In genomic region chr7:101905561-101906286, GRCm38 (mm10) we compare ENCODE assay signal across 8 mouse cellular contexts. TPM values are rescaled to one million over a fixed set of nuclear protein-coding genes. Genes with fewer than 3 reads are reported as not detected.
DNase-seq lines count a peak whose midpoint lies in the region; ATAC-seq and TF ChIP-seq lines count a peak whose summit lies in the region.

TSS of gene Lamtor1 (plus strand) at chr7:101905904.

- peak within 1 kb of the TSS; percentile 72 for H3K27ac ChIP-seq in CH12.LX (ENCODE audit: insufficient read depth, low read depth)
- peak within 1 kb of the TSS; percentile 86 for H3K27ac ChIP-seq in forebrain, embryonic 11.5 days (ENCODE audit: low read depth, low read length)
- peak within 1 kb of the TSS; percentile 98 for H3K27ac ChIP-seq in heart, embryonic 16.5 days (ENCODE audit: low read length)
- H3K27ac ChIP-seq in liver, embryonic 15.5 days (replicated peaks) = peak within 1 kb of the TSS; percentile 94
- H3K27ac ChIP-seq in neural tube, embryonic 12.5 days = peak within 1 kb of the TSS; percentile 83

- peak within 1 kb of the TSS; percentile 85 for H3K9ac ChIP-seq in CH12.LX (ENCODE audit: insufficient read depth, low read depth)
- H3K9ac ChIP-seq in forebrain, embryonic 11.5 days (ENCODE audit: low read length) = peak within 1 kb of the TSS; percentile 88
- H3K9ac ChIP-seq in heart, embryonic 16.5 days (ENCODE audit: low read length) = peak within 1 kb of the TSS; percentile 94
- peak within 1 kb of the TSS; percentile 89 for H3K9ac ChIP-seq in liver, embryonic 15.5 days
- H3K9ac ChIP-seq in neural tube, embryonic 12.5 days = peak within 1 kb of the TSS; percentile 91

- H3K36me3 ChIP-seq in CH12.LX (replicated peaks in 1 of 2; ENCODE audit: control insufficient read depth in 1 of 2, insufficient read depth in 1 of 2, low read length in 1 of 2) = peaks cover 13 to 44% of the 10 kb centered on the region in 2 experiments
- H3K36me3 ChIP-seq in forebrain, embryonic 11.5 days (ENCODE audit: control insufficient read depth, insufficient read depth, low read length) = no peaks in the 10 kb centered on the region; the same call in 1 of the 2 replicates
- H3K36me3 ChIP-seq in heart, embryonic 16.5 days (ENCODE audit: control insufficient read depth, insufficient read depth) = peaks cover 9% of the 10 kb centered on the region; the same call in 1 of the 2 replicates
- peaks cover 19% of the 10 kb centered on the region for H3K36me3 ChIP-seq in liver, embryonic 15.5 days (replicated peaks)
- H3K36me3 ChIP-seq in neural tube, embryonic 12.5 days = peaks cover 28% of the 10 kb centered on the region

- TF ChIP-seq RAD21 in CH12.LX (IDR thresholded peaks at IDR 0.05; ENCODE audit: low read depth, low read length) = no peak

- peak; percentile 99 for DNase-seq in CH12.LX (ENCODE audit: extremely low read depth)
- DNase-seq in c-Kit-positive CD71-positive TER-119-negative erythroid progenitor cells, embryonic 14.5 days (ENCODE audit: low read depth) = peak; percentile 99
- DNase-seq in forebrain, embryonic 11.5 days (ENCODE audit: low spot score) = peak; percentile 100
- DNase-seq in kidney, postnatal 36 days = peak; percentile 100
- peak; percentile 99 for DNase-seq in telencephalon, adult 2 months (ENCODE audit: low read depth, low spot score)

- peak within 1 kb of the TSS; percentile 87 for H3K4me2 ChIP-seq in CH12.LX (ENCODE audit: insufficient read depth, low read depth, poor library complexity, severe bottlenecking)
- H3K4me2 ChIP-seq in forebrain, embryonic 11.5 days (ENCODE audit: low read depth, low read length, severe bottlenecking) = peak within 1 kb of the TSS; percentile 73
- peak within 1 kb of the TSS; percentile 83 for H3K4me2 ChIP-seq in heart, embryonic 16.5 days (ENCODE audit: low read depth, low read length)
- peak within 1 kb of the TSS; percentile 86 for H3K4me2 ChIP-seq in liver, embryonic 15.5 days
- peak within 1 kb of the TSS; percentile 63 for H3K4me2 ChIP-seq in neural tube, embryonic 12.5 days (replicated peaks)

- no peak for TF ChIP-seq CTCF in CH12.LX (conservative IDR thresholded peaks at IDR 0.05 in 1 of 2, IDR thresholded peaks at IDR 0.05 in 1 of 2; ENCODE audit: low read depth in 2 of 2, low read length in 2 of 2)

- WGBS in forebrain, embryonic 11.5 days = 1% methylated on average over 60 of the region's 61 CpGs
- under 1% methylated on average over 61 of the region's 61 CpGs for WGBS in heart, embryonic 16.5 days
- under 1% methylated on average over 61 of the region's 61 CpGs for WGBS in liver, embryonic 15.5 days (ENCODE audit: insufficient replicate concordance)
- WGBS in neural tube, embryonic 12.5 days = under 1% methylated on average over 61 of the region's 61 CpGs

- peaks cover 22% of the 10 kb centered on the region for H3K79me2 ChIP-seq in CH12.LX (replicated peaks; ENCODE audit: control insufficient read depth, extremely low read depth, insufficient read depth, poor library complexity, severe bottlenecking)

- H3K27me3 ChIP-seq in CH12.LX (replicated peaks) = no peaks in the 10 kb centered on the region
- no peaks in the 10 kb centered on the region for H3K27me3 ChIP-seq in forebrain, embryonic 11.5 days (ENCODE audit: control insufficient read depth, insufficient read depth, low read length)
- H3K27me3 ChIP-seq in heart, embryonic 16.5 days (ENCODE audit: control insufficient read depth, insufficient read depth, low read length) = no peaks in the 10 kb centered on the region
- no peaks in the 10 kb centered on the region for H3K27me3 ChIP-seq in liver, embryonic 15.5 days
- H3K27me3 ChIP-seq in neural tube, embryonic 12.5 days (replicated peaks) = no peaks in the 10 kb centered on the region

- TF ChIP-seq POLR2A in CH12.LX (IDR thresholded peaks at IDR 0.05; ENCODE audit: low read depth, low read length) = peak; percentile 88

- H3K9me3 ChIP-seq in CH12.LX (replicated peaks; ENCODE audit: low read length) = peaks cover 6% of the 10 kb centered on the region
- no peaks in the 10 kb centered on the region; the same call in 1 of the 2 replicates for H3K9me3 ChIP-seq in forebrain, embryonic 11.5 days (ENCODE audit: control insufficient read depth, low read length)
- H3K9me3 ChIP-seq in heart, embryonic 16.5 days (replicated peaks; ENCODE audit: control insufficient read depth, low read length) = no peaks in the 10 kb centered on the region; the same call in 1 of the 2 replicates
- no peaks in the 10 kb centered on the region for H3K9me3 ChIP-seq in liver, embryonic 15.5 days (replicated peaks)
- no peaks in the 10 kb centered on the region for H3K9me3 ChIP-seq in neural tube, embryonic 12.5 days

- ATAC-seq in forebrain, embryonic 11.5 days (replicated peaks; ENCODE audit: low FRiP score) = peak; percentile 99
- ATAC-seq in heart, embryonic 16.5 days (replicated peaks; ENCODE audit: extremely low read depth, insufficient read depth, low FRiP score) = peak; percentile 99
- peak; percentile 96 for ATAC-seq in liver, embryonic 15.5 days (ENCODE audit: insufficient read depth)
- ATAC-seq in neural tube, embryonic 12.5 days (ENCODE audit: low FRiP score, low read depth) = peak; percentile 99

- H3K4me1 ChIP-seq in CH12.LX (ENCODE audit: control insufficient read depth in 1 of 2, insufficient read depth in 2 of 2) = peaks cover 7 to 39% of the 10 kb centered on the region in 2 experiments; a peak in 3 of 4 replicates
- peaks cover 8% of the 10 kb centered on the region for H3K4me1 ChIP-seq in forebrain, embryonic 11.5 days (replicated peaks; ENCODE audit: control insufficient read depth, insufficient read depth, low read length)
- peaks cover 15% of the 10 kb centered on the region for H3K4me1 ChIP-seq in heart, embryonic 16.5 days (ENCODE audit: control insufficient read depth, insufficient read depth, low read length)
- peaks cover 36% of the 10 kb centered on the region for H3K4me1 ChIP-seq in liver, embryonic 15.5 days (replicated peaks)
- H3K4me1 ChIP-seq in neural tube, embryonic 12.5 days = peaks cover 6% of the 10 kb centered on the region

- in situ Hi-C loops in CH12.LX (cut with MboI; ENCODE audit: low pct_ligation_motif_present, low pct_unique_long_range_greater_than_20kb, low sequenced_read_pairs) = no loop called here

- TF ChIP-seq EP300 in CH12.LX (IDR thresholded peaks at IDR 0.05; ENCODE audit: low read length) = no peak; the same call in 1 of the 2 replicates

- peak within 1 kb of the TSS; percentile 52 to 76 (median 75) for H3K4me3 ChIP-seq in CH12.LX (replicated peaks in 1 of 3; ENCODE audit: low read depth in 2 of 3, low read length in 2 of 3, poor library complexity in 1 of 3)
- peak within 1 kb of the TSS; percentile 82 for H3K4me3 ChIP-seq in forebrain, embryonic 11.5 days (ENCODE audit: low read depth, low read length)
- peak within 1 kb of the TSS; percentile 86 for H3K4me3 ChIP-seq in heart, embryonic 16.5 days (ENCODE audit: low read length)
- peak within 1 kb of the TSS; percentile 83 for H3K4me3 ChIP-seq in liver, embryonic 15.5 days (replicated peaks)
- H3K4me3 ChIP-seq in neural tube, embryonic 12.5 days = peak within 1 kb of the TSS; percentile 85

- dilution Hi-C loops in CH12.LX (cut with MboI; ENCODE audit: extremely low pct_ligation_motif_present, extremely low pct_unique_long_range_greater_than_20kb, low sequenced_read_pairs) = no loop called here

TF ChIP-seq in CH12.LX, 34 proteins besides CTCF, POLR2A, EP300 and RAD21 (continues in another document):
- TF ChIP-seq SMC3 (IDR thresholded peaks at IDR 0.05; ENCODE audit: low read depth, low read length) (no peak), POLR2AphosphoS2 (IDR thresholded peaks at IDR 0.05; ENCODE audit: low read depth, low read length) (no peak), CHD1 (IDR thresholded peaks at IDR 0.05; ENCODE audit: low read depth, low read length) (no peak), SIN3A (IDR thresholded peaks at IDR 0.05; ENCODE audit: low read length) (peak; percentile 61), MYC (IDR thresholded peaks at IDR 0.05; ENCODE audit: low read depth, low read length) (peak; percentile 80), RCOR1 (conservative IDR thresholded peaks at IDR 0.05; ENCODE audit: low read depth, low read length) (0 out of 2 replicates have a peak, but pooled peaks have one; percentile 38), UBTF (IDR thresholded peaks at IDR 0.05; ENCODE audit: low read depth, low read length) (no peak), ELF1 (IDR thresholded peaks at IDR 0.05; ENCODE audit: low read depth, low read length) (peak; percentile 93), GABPA (IDR thresholded peaks at IDR 0.05; ENCODE audit: insufficient replicate concordance, low read depth, low read length) (no peak; the same call in 1 of the 2 replicates), JUN (IDR thresholded peaks at IDR 0.05; ENCODE audit: insufficient read depth, low read depth, low read length) (no peak), MAFK (IDR thresholded peaks at IDR 0.05; ENCODE audit: insufficient replicate concordance, low read length) (no peak), MXI1 (IDR thresholded peaks at IDR 0.05; ENCODE audit: low read depth, low read length) (peak; percentile 80; the same call in 1 of the 2 replicates), ETS1 (conservative IDR thresholded peaks at IDR 0.05; ENCODE audit: low read depth, low read length) (peak; percentile 76), HCFC1 (IDR thresholded peaks at IDR 0.05; ENCODE audit: low read depth, low read length) (peak; percentile 83), ZMIZ1 (IDR thresholded peaks at IDR 0.05; ENCODE audit: low read depth, low read length) (peak; percentile 69), MEF2A (IDR thresholded peaks at IDR 0.05; ENCODE audit: borderline replicate concordance, low read depth, low read length) (peak; percentile 49; the same call in 1 of the 2 replicates), KAT2A (IDR thresholded peaks at IDR 0.05; ENCODE audit: insufficient replicate concordance, low read length) (peak; percentile 79; the same call in 1 of the 2 replicates), NRF1 (IDR thresholded peaks at IDR 0.05; ENCODE audit: low read depth, low read length) (peak; percentile 58), CHD2 (IDR thresholded peaks at IDR 0.05; ENCODE audit: low read length) (peak; percentile 90), TCF12 (IDR thresholded peaks at IDR 0.05; ENCODE audit: low read depth, low read length) (peak; percentile 86), ZKSCAN1 (IDR thresholded peaks at IDR 0.05; ENCODE audit: borderline replicate concordance, low read depth, low read length) (no peak), MAZ (IDR thresholded peaks at IDR 0.05; ENCODE audit: low read depth, low read length) (peak; percentile 66; the same call in 1 of the 2 replicates)

RNA-seq across cellular contexts. Expression of gene Lamtor1, which starts in this region (rescaled TPM):
- 68.6 and 77.9 TPM in 2 replicates for total RNA-seq in CH12.LX (2012; rRNA removed)
- 80.7 and 86.2 TPM in 2 replicates for total RNA-seq in CH12.LX (2014; rRNA removed)
- polyA plus RNA-seq in CH12.LX (2012; ENCODE audit: insufficient read length, low read depth) = 107 and 124 TPM in 2 replicates
- polyA plus RNA-seq in forebrain, embryonic 11.5 days (2014; fragmentation: Nextera tagmentation; extraction: Ambion mirVana) = 126 and 145 TPM in 2 replicates
- 147 and 151 TPM in 2 replicates for polyA plus RNA-seq in heart, embryonic 16.5 days (2015; fragmentation: Nextera tagmentation; extraction: Ambion mirVana)
- 68.8 and 69.0 TPM in 2 replicates for polyA plus RNA-seq in liver, embryonic 15.5 days (2015; fragmentation: Nextera tagmentation; extraction: Ambion mirVana)
- polyA plus RNA-seq in neural tube, embryonic 12.5 days (2016; fragmentation: Nextera tagmentation; extraction: Ambion mirVana) = 134 and 137 TPM in 2 replicates

Comparison
In these comparisons a context has a peak if more than half of its experiments do, and no peak if none do; other contexts are left out.
1. Peak in every context shown above with its lines: DNase-seq, ATAC-seq, H3K4me3 ChIP-seq and H3K27ac ChIP-seq.